Mouse (Mus musculus): ENCODE data around the gene Gabpa. TPM values are rescaled to one million over a fixed set of nuclear protein-coding genes. Genes with fewer than 3 reads are reported as not detected.
A peak's percentile ranks its signal among the peaks of the same experiment; 100 is the strongest.

Gene Gabpa
- 26.7 and 33.0 TPM in 2 replicates for polyA plus RNA-seq (2015; fragmentation: Nextera tagmentation; extraction: Ambion mirVana)

DNA sequence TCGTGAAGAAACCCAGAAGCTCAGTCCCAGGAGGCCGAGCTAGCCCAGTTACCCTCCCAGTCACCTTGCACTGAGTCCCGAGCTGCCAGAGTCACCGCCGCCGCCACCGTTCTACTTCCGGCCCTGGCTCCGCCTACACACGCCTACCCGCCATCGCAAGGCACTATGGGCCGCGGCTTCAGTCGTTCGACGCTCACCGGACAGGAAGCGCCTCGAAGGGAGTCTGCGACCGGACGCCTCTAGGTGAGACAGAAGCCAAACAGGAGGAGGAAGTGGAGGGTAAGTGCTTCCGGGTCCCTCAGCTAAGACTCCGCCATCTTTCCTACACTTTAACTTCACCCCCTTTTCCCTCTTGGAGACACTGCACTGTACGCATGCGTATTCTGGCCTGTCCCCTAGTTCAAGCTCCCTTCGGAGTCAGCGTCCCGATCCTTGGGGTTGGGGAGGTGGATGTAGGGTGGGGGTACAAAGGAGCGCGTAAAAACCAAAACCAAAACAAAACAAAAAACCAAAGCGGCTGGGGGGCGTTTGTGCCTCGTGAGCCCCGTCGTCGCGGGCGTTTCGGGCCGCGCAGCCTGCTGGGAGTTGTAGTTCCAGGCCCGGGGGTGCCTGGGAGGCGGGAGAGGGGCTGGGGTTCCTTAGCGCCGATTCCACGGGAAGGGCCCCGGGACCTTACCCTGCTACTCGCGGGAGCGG is at the start of gene Gabpa:
Gene Gabpa, plus strand, starts transcription at position 181 of the 696 bp plus-strand sequence.
- no peaks in the 10 kb centered on the region for H3K9me3 ChIP-seq (ENCODE audit: control insufficient read depth, low read length)
- peak within 1 kb of the TSS; percentile 65 for H3K4me3 ChIP-seq (replicated peaks; ENCODE audit: low read length)
- peak within 1 kb of the TSS; percentile 89 for H3K4me2 ChIP-seq (ENCODE audit: low read length)
- H3K9ac ChIP-seq (replicated peaks; ENCODE audit: low read depth, low read length), result peak within 1 kb of the TSS; percentile 84
- H3K4me1 ChIP-seq (replicated peaks; ENCODE audit: control insufficient read depth, insufficient read depth, low read length), result peaks cover 28% of the 10 kb centered on the region
- peaks cover 11% of the 10 kb centered on the region for H3K36me3 ChIP-seq (ENCODE audit: control insufficient read depth, insufficient read depth)
- ATAC-seq, result peak; percentile 96
- WGBS, result under 1% methylated on average over 52 of the region's 52 CpGs
- H3K27me3 ChIP-seq (replicated peaks; ENCODE audit: control insufficient read depth, insufficient read depth, low read length), result no peaks in the 10 kb centered on the region
- H3K27ac ChIP-seq (ENCODE audit: low read length), result peak within 1 kb of the TSS; percentile 90

DNA sequence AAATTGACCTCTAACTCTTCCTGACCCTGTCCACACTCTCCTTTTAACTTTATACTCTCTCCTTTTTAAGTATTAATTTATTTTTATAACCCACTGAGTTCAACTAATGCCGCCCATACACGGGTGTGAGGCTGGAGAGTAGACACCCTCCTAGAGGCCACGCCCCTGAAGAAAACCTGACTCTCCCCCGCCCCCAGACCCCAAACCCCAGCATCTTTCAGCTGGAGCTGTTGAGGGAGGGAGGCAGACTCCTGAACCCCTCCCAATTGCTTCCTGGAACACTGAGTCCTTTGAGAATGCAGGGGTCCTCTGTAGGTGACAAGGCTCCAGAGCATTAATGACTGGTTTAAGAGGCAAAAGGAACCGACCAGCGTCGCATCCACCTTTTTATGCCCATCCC is 49.8 kb upstream of the Gabpa start:
- WGBS, result 9% methylated on average over 7 of the region's 7 CpGs
- Histone ChIP-seq H3K27ac (ENCODE audit: low read length) (no peak overlapping the region), H3K27me3 (replicated peaks; ENCODE audit: control insufficient read depth, insufficient read depth, low read length) (no peaks in the 10 kb centered on the region), H3K4me1 (replicated peaks; ENCODE audit: control insufficient read depth, insufficient read depth, low read length) (0 out of 2 replicates have a peak, but pooled peaks cover 5% of the 10 kb centered on the region), H3K4me3 (replicated peaks; ENCODE audit: low read length) (no peak overlapping the region), H3K4me2 (ENCODE audit: low read length) (no peak overlapping the region), H3K9me3 (ENCODE audit: control insufficient read depth, low read length) (no peaks in the 10 kb centered on the region), H3K9ac (replicated peaks; ENCODE audit: low read depth, low read length) (no peak overlapping the region), H3K36me3 (ENCODE audit: control insufficient read depth, insufficient read depth) (no peaks in the 10 kb centered on the region)
- no peak for ATAC-seq

DNA sequence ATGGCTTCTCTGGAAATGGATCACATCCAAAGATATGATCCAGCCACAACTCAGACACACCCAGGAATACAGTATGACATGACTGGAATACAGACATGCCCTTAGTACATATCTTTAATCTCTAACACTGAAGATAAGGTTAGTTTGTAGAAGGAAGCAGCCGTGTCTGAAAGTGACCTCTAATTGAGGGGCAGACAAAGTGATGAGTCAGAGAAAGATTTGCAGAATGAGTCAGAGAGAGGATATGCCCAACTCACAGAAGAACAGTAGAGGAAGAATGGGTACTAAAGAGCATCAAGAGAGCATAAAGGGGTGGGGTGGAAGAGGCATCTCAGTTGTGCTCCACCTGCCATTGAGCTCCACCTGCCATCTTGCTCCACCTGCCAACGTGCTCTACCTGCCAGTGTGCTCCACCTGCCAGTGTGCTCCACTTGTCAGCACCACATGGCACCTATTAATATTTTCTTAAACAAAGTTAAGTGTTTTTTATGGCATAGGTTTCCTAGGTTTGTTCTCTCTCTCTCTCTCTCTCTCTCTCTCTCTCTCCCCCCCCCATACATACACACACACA is 44.0 kb upstream of the Gabpa start:
- H3K9me3 ChIP-seq (ENCODE audit: control insufficient read depth, low read length), result no peaks in the 10 kb centered on the region
- 99% methylated on average over 2 of the region's 2 CpGs for WGBS
- H3K27me3 ChIP-seq (replicated peaks; ENCODE audit: control insufficient read depth, insufficient read depth, low read length), result no peaks in the 10 kb centered on the region
- ATAC-seq, result no peak
- no peak overlapping the region for H3K9ac ChIP-seq (replicated peaks; ENCODE audit: low read depth, low read length)
- no peak overlapping the region for H3K4me3 ChIP-seq (replicated peaks; ENCODE audit: low read length)
- H3K4me2 ChIP-seq (ENCODE audit: low read length), result no peak overlapping the region
- H3K27ac ChIP-seq (ENCODE audit: low read length), result no peak overlapping the region
- no peaks in the 10 kb centered on the region for H3K36me3 ChIP-seq (ENCODE audit: control insufficient read depth, insufficient read depth)
- H3K4me1 ChIP-seq (replicated peaks; ENCODE audit: control insufficient read depth, insufficient read depth, low read length), result no peaks in the 10 kb centered on the region

DNA sequence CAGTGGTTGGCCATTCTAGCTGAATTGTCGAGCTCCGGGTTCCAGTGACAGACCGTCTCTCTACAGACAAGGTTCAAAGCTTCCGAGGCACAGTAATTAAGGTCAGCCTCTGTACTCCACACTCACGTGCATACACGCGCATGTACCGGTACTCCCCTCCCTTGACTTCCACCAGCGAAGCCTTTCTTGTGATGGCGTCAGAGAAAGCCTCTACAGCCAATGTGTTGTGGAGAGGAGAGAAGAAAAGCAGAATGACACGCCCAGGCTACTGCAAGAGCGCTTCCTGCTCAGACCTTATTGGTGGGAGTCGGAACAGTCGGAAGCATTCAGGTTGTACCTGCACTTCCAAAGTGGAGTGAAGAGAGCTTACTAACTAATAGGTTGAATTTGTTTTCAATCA is 41.3 kb upstream of the Gabpa start:
- H3K4me2 ChIP-seq (ENCODE audit: low read length), result no peak overlapping the region
- no peak overlapping the region for H3K27ac ChIP-seq (ENCODE audit: low read length)
- H3K27me3 ChIP-seq (replicated peaks; ENCODE audit: control insufficient read depth, insufficient read depth, low read length), result no peaks in the 10 kb centered on the region
- no peaks in the 10 kb centered on the region for H3K4me1 ChIP-seq (replicated peaks; ENCODE audit: control insufficient read depth, insufficient read depth, low read length)
- H3K36me3 ChIP-seq (ENCODE audit: control insufficient read depth, insufficient read depth), result no peaks in the 10 kb centered on the region
- H3K4me3 ChIP-seq (replicated peaks; ENCODE audit: low read length), result no peak overlapping the region
- no peak overlapping the region for H3K9ac ChIP-seq (replicated peaks; ENCODE audit: low read depth, low read length)
- ATAC-seq, result no peak
- 91% methylated on average over 14 of the region's 14 CpGs for WGBS
- H3K9me3 ChIP-seq (ENCODE audit: control insufficient read depth, low read length), result no peaks in the 10 kb centered on the region

DNA sequence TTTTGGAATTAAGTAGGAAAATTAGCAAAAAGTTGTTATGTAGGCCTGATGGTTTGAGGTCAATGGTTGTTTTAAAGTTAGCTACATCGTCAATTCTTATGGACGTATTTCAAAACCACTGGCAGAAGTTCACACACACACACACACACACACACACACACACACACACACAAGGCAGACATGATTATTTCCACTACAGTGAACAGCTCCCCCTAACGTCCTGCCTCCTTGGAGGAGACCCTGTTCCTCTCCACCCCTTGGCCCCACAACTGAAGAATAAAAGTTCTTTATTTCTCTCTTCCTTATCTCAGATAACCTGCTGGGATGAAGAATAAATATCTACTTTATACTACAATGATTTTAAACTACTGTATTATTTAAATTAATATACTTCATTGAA is 39.4 kb upstream of the Gabpa start:
- Histone ChIP-seq H3K9ac (replicated peaks; ENCODE audit: low read depth, low read length) (no peak overlapping the region), H3K27me3 (replicated peaks; ENCODE audit: control insufficient read depth, insufficient read depth, low read length) (no peaks in the 10 kb centered on the region), H3K36me3 (ENCODE audit: control insufficient read depth, insufficient read depth) (no peaks in the 10 kb centered on the region), H3K4me2 (ENCODE audit: low read length) (no peak overlapping the region), H3K4me1 (replicated peaks; ENCODE audit: control insufficient read depth, insufficient read depth, low read length) (no peaks in the 10 kb centered on the region), H3K9me3 (ENCODE audit: control insufficient read depth, low read length) (no peaks in the 10 kb centered on the region), H3K27ac (ENCODE audit: low read length) (no peak overlapping the region), H3K4me3 (replicated peaks; ENCODE audit: low read length) (no peak overlapping the region)
- 62% methylated on average over 3 of the region's 3 CpGs for WGBS
- ATAC-seq, result no peak

DNA sequence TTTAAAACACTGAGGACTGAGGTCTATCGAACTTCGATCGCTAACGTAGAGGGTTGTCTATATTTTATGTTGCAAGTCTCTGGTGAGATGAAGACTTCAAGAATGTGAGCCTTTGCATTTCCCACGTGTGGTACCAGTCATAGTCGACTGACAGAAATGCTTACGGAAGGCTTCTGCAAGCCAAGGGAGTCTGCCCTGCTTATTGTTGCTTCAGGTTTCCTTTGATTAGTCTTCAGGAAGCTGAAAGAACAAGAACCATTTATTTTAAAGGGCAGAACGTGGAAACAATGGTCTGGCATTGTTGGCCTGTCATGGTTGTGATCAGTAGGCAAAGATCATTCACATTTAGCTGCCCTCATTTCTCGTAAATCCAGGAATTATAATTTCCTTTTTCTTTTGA is 38.0 kb upstream of the Gabpa start:
- WGBS, result 83% methylated on average over 9 of the region's 9 CpGs

DNA sequence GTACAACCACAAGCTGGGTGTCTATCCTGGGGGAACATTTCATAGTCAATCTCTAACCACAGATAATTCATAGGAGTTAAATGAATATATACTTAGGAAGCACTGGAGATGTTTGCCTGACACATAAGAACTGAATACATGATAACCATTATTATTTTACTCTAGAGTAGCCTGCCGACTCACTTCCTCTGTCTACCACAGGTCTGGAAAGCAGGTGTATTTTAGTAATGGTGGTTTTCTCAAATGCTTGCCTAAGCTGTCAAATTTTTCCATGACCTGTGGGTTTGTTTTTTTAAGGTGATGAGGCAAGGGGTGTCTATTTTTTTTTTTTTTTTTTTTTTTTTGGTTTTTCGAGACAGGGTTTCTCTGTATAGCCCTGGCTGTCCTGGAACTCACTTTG is 34.7 kb upstream of the Gabpa start:
- Histone ChIP-seq H3K9ac (replicated peaks; ENCODE audit: low read depth, low read length) (no peak overlapping the region), H3K4me1 (replicated peaks; ENCODE audit: control insufficient read depth, insufficient read depth, low read length) (no peaks in the 10 kb centered on the region), H3K4me3 (replicated peaks; ENCODE audit: low read length) (no peak overlapping the region), H3K27me3 (replicated peaks; ENCODE audit: control insufficient read depth, insufficient read depth, low read length) (no peaks in the 10 kb centered on the region), H3K36me3 (ENCODE audit: control insufficient read depth, insufficient read depth) (no peaks in the 10 kb centered on the region), H3K4me2 (ENCODE audit: low read length) (no peak overlapping the region), H3K9me3 (ENCODE audit: control insufficient read depth, low read length) (no peaks in the 10 kb centered on the region), H3K27ac (ENCODE audit: low read length) (no peak overlapping the region)
- no peak for ATAC-seq
- WGBS, result 96% methylated on average over 1 of the region's 2 CpGs

More for the DNA sequence above, 38.0 kb upstream of the Gabpa start:
- Histone ChIP-seq H3K4me2 (ENCODE audit: low read length) (no peak overlapping the region), H3K4me3 (replicated peaks; ENCODE audit: low read length) (no peak overlapping the region), H3K4me1 (replicated peaks; ENCODE audit: control insufficient read depth, insufficient read depth, low read length) (no peaks in the 10 kb centered on the region), H3K27me3 (replicated peaks; ENCODE audit: control insufficient read depth, insufficient read depth, low read length) (no peaks in the 10 kb centered on the region), H3K36me3 (ENCODE audit: control insufficient read depth, insufficient read depth) (no peaks in the 10 kb centered on the region), H3K9me3 (ENCODE audit: control insufficient read depth, low read length) (no peaks in the 10 kb centered on the region), H3K27ac (ENCODE audit: low read length) (no peak overlapping the region), H3K9ac (replicated peaks; ENCODE audit: low read depth, low read length) (no peak overlapping the region)
- no peak for ATAC-seq

DNA sequence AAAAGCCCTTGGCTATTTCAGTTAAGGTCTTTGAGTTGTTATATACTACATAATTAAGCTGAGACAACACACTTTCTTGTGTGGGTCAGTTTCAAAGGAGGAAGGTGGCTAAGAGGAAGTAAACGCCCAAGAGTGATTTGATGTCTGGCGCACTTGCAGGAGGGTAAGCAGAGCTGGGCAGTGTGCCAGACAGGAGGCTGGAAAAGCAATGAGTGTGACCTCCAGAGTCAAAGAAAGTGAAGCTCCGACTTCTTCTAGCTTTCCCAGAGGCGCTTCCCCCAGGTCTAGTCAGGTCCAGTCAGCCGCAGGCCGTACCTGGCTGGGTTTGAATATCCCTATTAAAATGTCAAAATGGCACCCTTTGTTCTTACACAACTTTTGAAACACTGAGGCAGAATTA is 32.5 kb upstream of the Gabpa start:
- H3K4me2 ChIP-seq (ENCODE audit: low read length), result no peak overlapping the region
- no peaks in the 10 kb centered on the region for H3K27me3 ChIP-seq (replicated peaks; ENCODE audit: control insufficient read depth, insufficient read depth, low read length)
- H3K9ac ChIP-seq (replicated peaks; ENCODE audit: low read depth, low read length), result no peak overlapping the region
- no peak overlapping the region for H3K4me3 ChIP-seq (replicated peaks; ENCODE audit: low read length)
- ATAC-seq, result no peak
- 73% methylated on average over 6 of the region's 6 CpGs for WGBS
- no peaks in the 10 kb centered on the region for H3K36me3 ChIP-seq (ENCODE audit: control insufficient read depth, insufficient read depth)
- no peak overlapping the region for H3K27ac ChIP-seq (ENCODE audit: low read length)
- no peaks in the 10 kb centered on the region for H3K4me1 ChIP-seq (replicated peaks; ENCODE audit: control insufficient read depth, insufficient read depth, low read length)
- no peaks in the 10 kb centered on the region for H3K9me3 ChIP-seq (ENCODE audit: control insufficient read depth, low read length)

DNA sequence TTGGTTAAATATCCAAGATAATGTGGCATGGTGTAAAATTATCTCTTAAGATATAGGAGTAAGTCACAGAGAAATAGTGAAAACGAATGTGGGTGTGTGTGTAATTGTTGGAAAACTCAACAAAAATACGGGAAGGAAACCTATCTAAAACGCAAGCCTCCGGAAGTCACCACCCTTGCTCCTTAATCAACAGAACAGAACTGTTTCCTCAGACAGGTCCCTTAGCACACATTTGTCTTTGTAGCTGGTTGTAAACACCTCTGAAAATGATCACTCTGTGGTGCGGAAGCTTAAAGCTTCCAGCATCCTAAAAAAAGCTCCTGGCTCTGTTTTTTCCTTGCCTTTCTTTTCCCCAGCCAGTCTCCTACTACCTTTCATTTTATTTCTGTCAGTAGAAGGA is 29.9 kb upstream of the Gabpa start:
- Histone ChIP-seq H3K4me1 (replicated peaks; ENCODE audit: control insufficient read depth, insufficient read depth, low read length) (no peaks in the 10 kb centered on the region), H3K27ac (ENCODE audit: low read length) (no peak overlapping the region), H3K9ac (replicated peaks; ENCODE audit: low read depth, low read length) (no peak overlapping the region), H3K36me3 (ENCODE audit: control insufficient read depth, insufficient read depth) (no peaks in the 10 kb centered on the region), H3K9me3 (ENCODE audit: control insufficient read depth, low read length) (no peaks in the 10 kb centered on the region), H3K4me2 (ENCODE audit: low read length) (no peak overlapping the region), H3K4me3 (replicated peaks; ENCODE audit: low read length) (no peak overlapping the region), H3K27me3 (replicated peaks; ENCODE audit: control insufficient read depth, insufficient read depth, low read length) (no peaks in the 10 kb centered on the region)
- 94% methylated on average over 5 of the region's 5 CpGs for WGBS
- ATAC-seq, result no peak
